Mouse (Mus musculus): ENCODE data around the gene Tgif1. TPM values are rescaled to one million over a fixed set of nuclear protein-coding genes. Genes with fewer than 3 reads are reported as not detected.

Tgif1 gene
- polyA plus RNA-seq, 1 experiment = 26.4 TPM

- Histone ChIP-seq H3K36me3 (ENCODE audit: control insufficient read depth, insufficient read depth, low read length) (no peaks in the 10 kb centered on the region), H3K27me3 (ENCODE audit: control insufficient read depth, insufficient read depth, low read length) (no peaks in the 10 kb centered on the region), H3K27ac (ENCODE audit: insufficient read depth, low read depth, low read length) (no peak overlapping the region), H3K4me1 (ENCODE audit: control insufficient read depth, insufficient read depth, insufficient read length, low read length) (no peaks in the 10 kb centered on the region; the same call in 1 of the 2 replicates), H3K4me3 (ENCODE audit: low read depth, low read length) (no peak overlapping the region)
- 74% methylated on average over 4 of the region's 4 CpGs for WGBS
- TF ChIP-seq CTCF (IDR thresholded peaks at IDR 0.05; ENCODE audit: extremely low read depth, insufficient read length, insufficient replicate concordance, low read depth, low read length) (no peak), POLR2A (IDR thresholded peaks at IDR 0.05; ENCODE audit: low read depth, low read length) (no peak)
Observed at GRCm38 (mm10) chr17:70795196-70795595, 58.1 kb downstream of the Tgif1 start.

GRCm38 (mm10) chr17:70794722-70795121 lies 58.6 kb downstream of the Tgif1 start:
- Histone ChIP-seq H3K27me3 (ENCODE audit: control insufficient read depth, insufficient read depth, low read length) (no peaks in the 10 kb centered on the region), H3K36me3 (ENCODE audit: control insufficient read depth, insufficient read depth, low read length) (no peaks in the 10 kb centered on the region), H3K4me1 (ENCODE audit: control insufficient read depth, insufficient read depth, insufficient read length, low read length) (no peaks in the 10 kb centered on the region; the same call in 1 of the 2 replicates), H3K4me3 (ENCODE audit: low read depth, low read length) (no peak overlapping the region), H3K27ac (ENCODE audit: insufficient read depth, low read depth, low read length) (no peak overlapping the region)
- TF ChIP-seq POLR2A (IDR thresholded peaks at IDR 0.05; ENCODE audit: low read depth, low read length) = no peak
- no peak for TF ChIP-seq CTCF (IDR thresholded peaks at IDR 0.05; ENCODE audit: extremely low read depth, insufficient read length, insufficient replicate concordance, low read depth, low read length)
- 34% methylated on average over 6 of the region's 6 CpGs for WGBS

- 14% methylated on average over 7 of the region's 7 CpGs for WGBS
- no peak for TF ChIP-seq CTCF (IDR thresholded peaks at IDR 0.05; ENCODE audit: extremely low read depth, insufficient read length, insufficient replicate concordance, low read depth, low read length)
- no peak for TF ChIP-seq POLR2A (IDR thresholded peaks at IDR 0.05; ENCODE audit: low read depth, low read length)
- Histone ChIP-seq H3K4me1 (ENCODE audit: control insufficient read depth, insufficient read depth, insufficient read length, low read length) (no peaks in the 10 kb centered on the region; the same call in 1 of the 2 replicates), H3K4me3 (ENCODE audit: low read depth, low read length) (no peak overlapping the region), H3K36me3 (ENCODE audit: control insufficient read depth, insufficient read depth, low read length) (no peaks in the 10 kb centered on the region), H3K27me3 (ENCODE audit: control insufficient read depth, insufficient read depth, low read length) (no peaks in the 10 kb centered on the region), H3K27ac (ENCODE audit: insufficient read depth, low read depth, low read length) (no peak overlapping the region)
Observed at GRCm38 (mm10) chr17:70794291-70794690, 59.1 kb downstream of the Tgif1 start.

Other genes with a start within 250 kb of the Tgif1 start
- gene Myom1, start 149.1 kb upstream of the Tgif1 start, polyA plus RNA-seq (2012; rRNA removed) = 2.8 and 3.1 TPM in 2 replicates
- 28.8 and 52.7 TPM in 2 replicates for gene Myl12a, start 149.3 kb upstream of the Tgif1 start, polyA plus RNA-seq (2012; rRNA removed)

All from small intestine, adult 2 months (tissue).